Mouse (Mus musculus): ENCODE data around the gene Esyt2.
"Not testable (repeated sequence)": the region's sequence is repeated elsewhere in the genome, so short reads cannot be mapped to it uniquely, and the experiment has no call there.

Esyt2 gene

GRCm38 (mm10) chr12:116280653-116281364 lies at the start of gene Esyt2:
Gene Esyt2, plus strand, starts transcription at chr12:116281196.
- DNase-seq (ENCODE audit: low read depth, low spot score), result peak; percentile 98

- no peak for DNase-seq (ENCODE audit: low read depth, low spot score)
Observed at GRCm38 (mm10) chr12:116231612-116232011, 49.4 kb upstream of the Esyt2 start.

DNA sequence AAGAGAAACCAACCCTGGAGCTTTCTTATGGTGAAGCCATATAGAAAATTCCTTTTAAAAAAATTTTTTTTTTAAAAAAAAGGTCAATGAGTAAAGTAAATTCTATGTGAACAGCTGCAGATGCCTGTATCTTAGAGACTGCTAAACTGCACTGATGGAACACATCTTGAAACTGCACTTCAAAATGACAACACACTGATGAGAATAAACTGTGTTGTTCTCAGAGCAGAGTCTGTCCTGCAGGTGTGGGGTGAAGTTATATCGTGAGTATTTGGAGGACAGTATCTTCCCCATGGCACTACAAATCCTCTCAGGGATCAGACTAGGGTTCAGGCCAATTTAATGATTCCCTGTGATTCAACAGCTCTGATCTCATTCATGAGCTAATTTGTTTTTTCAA lies 48.9 kb upstream of the Esyt2 start:
- no peak for DNase-seq (ENCODE audit: low read depth, low spot score)

DNA sequence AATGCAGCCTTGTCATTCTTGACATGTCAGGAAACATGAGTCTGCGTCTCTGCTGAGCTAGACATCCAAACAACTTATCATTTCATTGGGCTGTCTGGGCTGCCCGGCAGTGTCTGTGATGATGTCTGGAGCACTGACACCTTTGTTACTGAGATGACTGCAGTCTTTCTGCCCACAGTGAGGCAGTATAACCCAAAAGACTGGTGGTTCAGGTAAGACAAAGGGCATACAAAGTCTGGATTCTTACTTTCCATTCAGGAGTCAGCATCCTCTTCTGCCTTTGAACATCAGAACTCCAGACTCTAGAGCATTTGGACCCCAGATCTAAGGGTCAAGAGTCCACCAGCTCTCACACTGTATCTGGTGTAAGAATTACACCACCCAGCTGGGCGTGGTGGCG lies 45.6 kb upstream of the Esyt2 start:
- DNase-seq (ENCODE audit: low read depth, low spot score), result no peak

- DNase-seq (ENCODE audit: low read depth, low spot score), result no peak
Observed at GRCm38 (mm10) chr12:116236658-116237057, 44.3 kb upstream of the Esyt2 start.

DNA sequence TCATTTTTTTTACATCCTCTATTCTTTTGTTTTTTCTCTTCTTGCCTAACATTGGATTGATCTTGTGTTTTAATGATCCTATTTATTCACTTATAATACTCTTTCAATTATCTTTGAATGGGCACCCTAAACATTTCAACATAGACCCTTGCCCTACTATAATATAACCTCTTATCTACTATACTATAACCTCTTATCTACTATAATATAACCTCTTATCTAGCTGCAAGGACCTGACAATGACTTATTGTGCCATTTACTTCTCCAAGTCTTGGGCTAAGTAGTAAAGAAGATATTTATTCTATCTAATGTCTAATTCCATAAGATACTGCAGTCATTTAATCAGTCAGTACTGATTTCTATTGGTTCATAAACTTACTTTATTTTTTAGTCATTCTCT lies 42.6 kb upstream of the Esyt2 start:
- no peak for DNase-seq (ENCODE audit: low read depth, low spot score)

DNA sequence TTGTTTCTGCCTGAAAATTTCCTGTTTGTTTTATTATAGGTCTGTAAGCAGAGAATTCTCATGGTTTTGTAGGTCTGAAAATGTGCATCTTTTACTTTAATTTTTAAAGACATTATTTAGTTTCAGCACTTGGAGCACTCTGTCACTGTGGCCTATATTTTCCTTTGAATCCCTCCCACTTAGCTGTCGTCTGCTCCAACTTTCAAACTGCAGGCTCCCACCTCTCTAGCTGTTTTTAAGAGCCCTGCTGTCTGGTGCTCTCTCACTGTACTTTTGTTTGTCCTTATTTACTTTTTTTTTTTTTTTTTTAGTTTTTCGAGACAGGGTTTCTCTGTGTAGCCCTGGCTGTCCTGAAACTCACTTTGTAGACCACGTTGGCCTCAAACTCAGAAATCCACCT lies 42.2 kb upstream of the Esyt2 start:
- DNase-seq (ENCODE audit: low read depth, low spot score), result no peak

- DNase-seq (ENCODE audit: low read depth, low spot score), result no peak
Observed at GRCm38 (mm10) chr12:116244601-116245000, 36.4 kb upstream of the Esyt2 start.

DNA sequence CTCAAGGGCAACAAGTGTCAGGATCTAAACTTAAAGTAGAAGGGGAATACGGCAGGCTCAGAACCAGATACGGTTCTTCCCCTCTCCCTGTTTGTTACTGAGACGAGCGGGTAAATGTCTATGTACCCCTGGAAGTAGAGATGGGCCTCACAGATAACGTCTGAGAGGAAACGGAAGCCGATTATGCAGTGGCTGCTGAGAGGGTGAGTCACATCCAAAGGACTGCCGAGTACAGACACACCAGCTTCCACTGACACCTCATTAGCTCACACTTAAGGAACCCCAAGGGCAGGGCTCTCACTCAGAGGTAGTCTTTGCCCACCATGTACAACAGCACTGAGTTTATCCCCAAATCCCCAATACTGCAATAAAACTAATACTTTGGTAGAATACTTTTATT lies 26.3 kb upstream of the Esyt2 start:
- no peak for DNase-seq (ENCODE audit: low read depth, low spot score)

DNA sequence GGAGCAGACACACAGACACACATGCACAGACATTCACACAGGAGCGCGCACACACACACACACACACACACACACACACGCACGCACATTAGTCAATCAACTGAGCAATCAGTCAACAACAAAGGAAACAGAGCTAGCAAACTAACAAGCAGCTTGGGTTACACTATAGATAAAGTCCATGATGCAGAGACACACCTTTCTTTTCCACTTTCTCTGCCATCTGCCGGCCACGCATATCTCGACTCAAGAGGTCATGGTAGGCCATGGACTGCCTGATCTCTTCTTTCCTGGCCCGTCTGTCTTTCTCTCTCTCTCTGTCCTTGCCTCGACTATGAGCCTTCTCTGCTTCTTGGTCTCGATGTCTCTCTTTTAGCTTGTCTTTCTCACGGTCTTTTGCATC lies 25.4 kb upstream of the Esyt2 start:
- DNase-seq (ENCODE audit: low read depth, low spot score), result no peak

GRCm38 (mm10) chr12:116258321-116258720 lies 22.7 kb upstream of the Esyt2 start:
- DNase-seq (ENCODE audit: low read depth, low spot score), result no peak

DNA sequence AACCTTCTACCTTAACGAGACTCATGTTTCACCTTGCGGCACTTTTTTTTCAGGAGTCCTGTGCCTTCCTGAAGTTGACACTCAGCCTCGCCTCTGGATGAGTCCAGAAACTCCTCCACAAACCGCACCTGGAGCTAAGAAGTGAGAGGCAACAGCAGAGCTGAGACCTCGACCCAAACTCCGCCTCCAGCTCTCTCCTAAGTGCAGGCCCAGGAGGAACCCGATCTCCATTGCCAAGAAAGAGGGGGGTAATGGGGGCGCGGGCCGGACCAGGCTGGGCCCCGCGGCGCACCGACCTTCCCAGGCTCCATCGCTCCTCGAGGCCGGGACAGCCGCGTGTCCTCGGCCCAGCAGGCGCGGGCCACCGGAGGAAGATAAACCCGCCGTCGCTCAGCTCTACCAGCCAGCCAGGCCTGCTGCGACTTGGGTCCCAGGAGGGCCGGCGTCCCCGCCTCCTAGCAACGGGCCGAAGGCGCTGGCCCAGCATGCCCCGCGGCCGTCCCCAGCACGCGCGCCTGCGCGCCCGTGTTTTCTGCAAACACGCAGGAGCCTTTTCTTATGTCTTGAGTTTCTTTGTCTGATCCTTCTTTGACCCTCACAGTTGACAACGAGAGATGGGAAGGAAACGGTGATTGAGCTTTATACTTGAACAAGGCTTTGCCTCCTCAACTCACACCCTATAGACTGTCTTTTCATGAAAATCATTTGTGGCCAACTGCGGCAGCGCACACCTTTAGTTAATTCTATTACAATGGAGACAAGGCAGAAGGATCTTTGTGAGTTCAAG lies 18.2 kb upstream of the Esyt2 start, which contains the start of gene Wdr60:
TSS of gene Wdr60 (minus strand) at position 468 of the 787 bp plus-strand sequence.
- DNase-seq (ENCODE audit: low read depth, low spot score), result peak; percentile 74

GRCm38 (mm10) chr12:116264756-116265155 lies 16.2 kb upstream of the Esyt2 start:
- no peak for DNase-seq (ENCODE audit: low read depth, low spot score)

DNA sequence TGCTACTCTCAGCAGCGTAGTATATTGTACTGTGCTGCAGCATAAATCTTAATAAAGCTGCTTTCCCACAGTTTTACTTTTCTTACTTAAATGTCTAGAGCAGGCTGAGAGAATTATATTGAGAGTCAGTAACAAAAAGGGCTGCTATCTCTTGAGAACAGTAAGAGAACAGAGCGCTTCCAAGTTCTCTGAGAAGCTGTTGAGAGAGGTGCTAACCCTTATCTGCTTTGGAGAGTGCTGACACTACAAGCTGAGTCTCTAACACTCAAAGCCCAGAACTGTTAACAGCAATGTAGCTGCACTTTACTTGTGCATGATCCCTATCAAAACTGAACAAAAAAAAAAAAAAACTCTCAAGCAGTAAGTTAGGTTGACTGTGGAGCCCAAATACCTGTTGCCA lies 15.7 kb upstream of the Esyt2 start:
- DNase-seq (ENCODE audit: low read depth, low spot score), result no peak

GRCm38 (mm10) chr12:116269450-116269849 lies 11.5 kb upstream of the Esyt2 start:
- no peak for DNase-seq (ENCODE audit: low read depth, low spot score)

DNA sequence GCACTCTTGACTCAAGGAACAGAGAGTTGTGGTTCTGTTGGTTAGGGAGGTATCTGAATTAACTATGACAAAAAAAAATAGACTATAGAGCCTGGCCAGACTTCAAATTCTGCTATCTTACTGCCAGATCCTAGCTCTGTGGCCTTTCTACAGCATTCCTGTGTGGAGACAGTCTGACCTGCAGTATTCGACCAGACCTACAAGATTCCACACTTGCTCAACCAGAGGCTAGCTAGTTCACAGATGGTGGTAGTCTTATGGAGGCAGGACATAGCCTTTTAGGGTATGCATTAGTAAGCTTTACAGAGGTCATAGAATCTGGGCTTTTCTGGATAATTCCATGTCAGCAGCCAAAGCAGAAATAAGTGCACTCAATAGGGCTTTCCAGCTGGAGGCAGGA lies 10.5 kb upstream of the Esyt2 start:
- no peak for DNase-seq (ENCODE audit: low read depth, low spot score)

- no peak for DNase-seq (ENCODE audit: low read depth, low spot score)
Observed at GRCm38 (mm10) chr12:116271071-116271470, 9.9 kb upstream of the Esyt2 start.

- DNase-seq (ENCODE audit: low read depth, low spot score), result no peak
Observed at GRCm38 (mm10) chr12:116273733-116274132, 7.3 kb upstream of the Esyt2 start.

- DNase-seq (ENCODE audit: low read depth, low spot score), result not testable (repeated sequence)
Observed at GRCm38 (mm10) chr12:116275086-116275485, 5.9 kb upstream of the Esyt2 start, which contains the start of gene Gm11027. Gene Gm11027, plus strand, starts transcription at chr12:116275386.

GRCm38 (mm10) chr12:116275631-116276030 lies 5.4 kb upstream of the Esyt2 start:
- no peak for DNase-seq (ENCODE audit: low read depth, low spot score)

GRCm38 (mm10) chr12:116276961-116277360 lies 4.0 kb upstream of the Esyt2 start:
- DNase-seq (ENCODE audit: low read depth, low spot score), result no peak

GRCm38 (mm10) chr12:116278541-116278940 lies 2.5 kb upstream of the Esyt2 start:
- no peak for DNase-seq (ENCODE audit: low read depth, low spot score)

DNA sequence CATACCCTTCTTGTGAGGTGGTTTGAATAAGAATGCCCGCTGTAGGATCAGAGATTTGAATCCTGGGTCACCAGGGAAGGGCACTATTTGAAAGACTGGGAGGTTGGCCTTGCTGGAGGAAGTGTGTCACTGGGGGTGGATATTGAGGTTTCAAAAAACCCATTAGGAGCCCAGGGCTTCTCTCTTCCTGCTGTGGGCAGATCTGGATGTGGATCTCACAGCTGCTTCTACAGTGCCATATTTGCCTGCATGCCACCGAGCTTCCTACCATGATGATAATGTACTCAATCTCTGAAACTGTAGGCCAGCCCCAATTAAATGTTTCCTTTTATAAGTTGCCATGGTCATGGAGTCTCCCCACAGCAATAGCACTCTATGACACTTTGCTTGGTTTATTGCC lies 1.8 kb upstream of the Esyt2 start:
- DNase-seq (ENCODE audit: low read depth, low spot score), result no peak
